In the genomic region with DNA sequence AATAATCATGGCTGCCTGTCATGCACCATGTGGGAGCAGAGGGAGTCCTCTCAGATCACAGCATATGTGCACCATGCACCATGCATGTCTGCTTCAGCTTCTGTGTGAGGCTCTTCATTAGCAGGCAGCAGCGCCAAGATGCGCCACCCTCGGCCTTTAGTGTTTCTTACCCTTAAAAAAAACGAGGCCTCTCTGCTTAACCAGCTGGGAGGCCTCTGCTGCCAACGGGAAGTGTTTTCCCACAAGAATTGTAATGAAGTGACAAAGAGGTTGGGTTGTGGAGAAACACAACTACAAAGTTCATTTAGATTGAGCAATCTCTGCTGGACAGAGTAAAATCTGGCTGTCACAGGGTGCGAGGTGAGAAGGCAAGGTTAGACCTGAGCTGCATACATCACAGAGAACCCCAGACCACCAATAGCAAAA, we compare ENCODE assay signal across 17 mouse cellular contexts. TPM values are rescaled to one million over a fixed set of nuclear protein-coding genes. Genes with fewer than 3 reads are reported as not detected.
DNase-seq lines count a peak whose midpoint lies in the region; ATAC-seq and TF ChIP-seq lines count a peak whose summit lies in the region.
"Had no signal": no experiment of that assay in that cellular context is flagged by ENCODE, and none has a peak within 500 bp of the region (broad histone marks: within the 10 kb centered on the region; RNA-seq: fewer than 3 reads in every experiment).

No protein-coding gene starts in this region.

- H3K27me3 ChIP-seq in forebrain, postnatal 0 days (ENCODE audit: insufficient read depth, low read length): no peaks in the 10 kb centered on the region
- H3K27me3 ChIP-seq: limb, embryonic 12.5 days; midbrain, embryonic 12.5 days had no signal

- H3K9me3 ChIP-seq in forebrain, postnatal 0 days (ENCODE audit: low read length): no peaks in the 10 kb centered on the region
- H3K9me3 ChIP-seq: limb, embryonic 12.5 days; midbrain, embryonic 12.5 days had no signal

- ATAC-seq in forebrain, postnatal 0 days: peak; percentile 81; the same call in 1 of the 2 replicates

- no peaks in the 10 kb centered on the region for H3K36me3 ChIP-seq in forebrain, postnatal 0 days (ENCODE audit: insufficient read depth)
- H3K36me3 ChIP-seq: limb, embryonic 12.5 days; midbrain, embryonic 12.5 days had no signal

- no peak overlapping the region for H3K9ac ChIP-seq in forebrain, postnatal 0 days
- H3K9ac ChIP-seq: limb, embryonic 12.5 days; midbrain, embryonic 12.5 days had no signal

- no peak overlapping the region for H3K4me2 ChIP-seq in forebrain, postnatal 0 days (ENCODE audit: low read depth)
- H3K4me2 ChIP-seq: heart, embryonic 11.5 days; limb, embryonic 12.5 days; midbrain, embryonic 12.5 days had no signal

- H3K4me3 ChIP-seq in forebrain, postnatal 0 days (ENCODE audit: low read depth, low read length): no peak overlapping the region
- H3K4me3 ChIP-seq: erythroblast, embryonic 14.5 days; limb, embryonic 12.5 days; midbrain, embryonic 12.5 days had no signal

- H3K27ac ChIP-seq in forebrain, postnatal 0 days (ENCODE audit: low read depth, low read length): peak overlapping the region; percentile 60
- H3K27ac ChIP-seq: limb, embryonic 12.5 days; midbrain, embryonic 12.5 days had no signal

- no peak for TF ChIP-seq CTCF in forebrain, postnatal 0 days (IDR thresholded peaks at IDR 0.05; ENCODE audit: low read depth)

- WGBS in forebrain, postnatal 0 days: 20% methylated on average over 6 of the region's 6 CpGs

- peak; percentile 49 for DNase-seq in layer of hippocampus, adult 9-11 months
- DNase-seq in layer of hippocampus, adult 9-10 months (ENCODE audit: low spot score): no peak
- peak; percentile 13 for DNase-seq in MN1 (ENCODE audit: low spot score)
- DNase-seq in forebrain, postnatal 0 days: peak; percentile 42
- DNase-seq in lung, postnatal 14 days: peak; percentile 28
- no peak for DNase-seq in adrenal gland, adult (ENCODE audit: inconsistent age in 2 of 2, low spot score in 1 of 2)
- DNase-seq in kidney, adult 9 months: no peak
- DNase-seq: cerebellum, adult 9-10 months; kidney, postnatal 10 days; right cerebral cortex, postnatal 25 days; thymus, adult 2 months had no signal

- H3K4me1 ChIP-seq in forebrain, postnatal 0 days (ENCODE audit: insufficient read depth): no peaks in the 10 kb centered on the region
- H3K4me1 ChIP-seq: limb, embryonic 12.5 days had no signal

RNA-seq across cellular contexts. Expression of a gene that starts 6.8 kb away (rescaled TPM):
- total RNA-seq in forebrain, postnatal 0 days (2014; rRNA removed): 98.6 and 105 TPM in 2 replicates
- polyA plus RNA-seq in forebrain, postnatal 0 days (2015; fragmentation: Nextera tagmentation; extraction: Ambion mirVana): 126 and 134 TPM in 2 replicates

RNA-seq across cellular contexts. Expression of a gene that starts 26.2 kb away (rescaled TPM):
- 44.2 and 62.5 TPM in 2 replicates for total RNA-seq in forebrain, postnatal 0 days (2014; rRNA removed)
- 38.9 and 46.9 TPM in 2 replicates for polyA plus RNA-seq in forebrain, postnatal 0 days (2015; fragmentation: Nextera tagmentation; extraction: Ambion mirVana)

RNA-seq across cellular contexts. Expression of a gene that starts 26.2 kb away (rescaled TPM):
- total RNA-seq in forebrain, postnatal 0 days (2014; rRNA removed): 3.6 and 6.5 TPM in 2 replicates
- 4.8 and 6.4 TPM in 2 replicates for polyA plus RNA-seq in forebrain, postnatal 0 days (2015; fragmentation: Nextera tagmentation; extraction: Ambion mirVana)

RNA-seq across cellular contexts. Expression of a gene that starts 34.1 kb away (rescaled TPM):
- not detected in 2 replicates for total RNA-seq in forebrain, postnatal 0 days (2014; rRNA removed)
- not detected in 2 replicates for polyA plus RNA-seq in forebrain, postnatal 0 days (2015; fragmentation: Nextera tagmentation; extraction: Ambion mirVana)
- total RNA-seq: gastrocnemius, adult 18-20 months; neutrophil, adult 5-6 weeks had no signal
- polyA plus RNA-seq: erythroblast, embryonic 14.5 days; heart, embryonic 11.5 days; thymus, adult 2 months had no signal

RNA-seq across cellular contexts. Expression of a gene that starts 56.5 kb away (rescaled TPM):
- not detected in 2 replicates for total RNA-seq in forebrain, postnatal 0 days (2014; rRNA removed)
- 0.30 and 0.49 TPM in 2 replicates for polyA plus RNA-seq in forebrain, postnatal 0 days (2015; fragmentation: Nextera tagmentation; extraction: Ambion mirVana)
- total RNA-seq: neutrophil, adult 5-6 weeks had no signal
- polyA plus RNA-seq: erythroblast, embryonic 14.5 days; limb, embryonic 12.5 days; midbrain, embryonic 12.5 days had no signal

Comparison
In these comparisons a context has a peak if more than half of its experiments do, and no peak if none do; other contexts are left out.
1. DNase-seq: peak in layer of hippocampus, adult 9-11 months (single experiment), MN1 (single experiment), forebrain, postnatal 0 days (single experiment) and lung, postnatal 14 days (single experiment); none in layer of hippocampus, adult 9-10 months (single experiment), adrenal gland, adult (0 of 2) and kidney, adult 9 months (single experiment).